Mouse (Mus musculus): Measurements from ENCODE around the gene Dkc1.
A peak's percentile ranks its signal among the peaks of the same experiment; 100 is the strongest.

Gene Dkc1

GRCm38 (mm10) chrX:75143124-75143555 lies 47.5 kb downstream of the Dkc1 start:
- DNase-seq = peak; percentile 50

GRCm38 (mm10) chrX:75148414-75148813 lies 52.8 kb downstream of the Dkc1 start:
- DNase-seq = no peak

GRCm38 (mm10) chrX:75150304-75150703 lies 54.6 kb downstream of the Dkc1 start:
- DNase-seq = no peak

DNA sequence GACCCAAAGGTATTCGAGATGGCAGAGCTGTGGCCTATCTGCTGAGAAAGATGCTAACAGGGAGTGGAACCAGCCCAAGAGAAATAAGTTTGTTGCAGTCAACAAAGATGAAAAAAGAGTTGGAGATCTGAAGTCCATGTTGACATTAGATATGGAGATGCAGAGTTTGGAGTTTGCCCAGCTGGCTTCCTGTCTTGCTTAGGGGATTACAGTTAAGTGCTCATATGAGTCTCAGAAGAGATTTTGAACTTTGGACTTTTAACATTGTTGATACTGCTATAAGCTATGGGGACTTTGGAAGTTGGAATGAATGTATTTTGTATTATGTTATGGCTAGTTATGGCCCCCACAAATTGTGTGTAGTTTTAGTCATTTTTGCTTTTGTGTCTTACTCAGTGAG lies 56.6 kb downstream of the Dkc1 start:
- no peak for DNase-seq

GRCm38 (mm10) chrX:75155576-75156243 lies 60.1 kb downstream of the Dkc1 start:
- DNase-seq = peak; percentile 62
